Mouse (Mus musculus) embryonic fibroblast, embryonic 13.5 days (primary cell): ENCODE results near the gene Selenoh. TPM values are rescaled to one million over a fixed set of nuclear protein-coding genes. Genes with fewer than 3 reads are reported as not detected.

Experiments
- H3K27ac ChIP-seq: 2 replicates; pipeline ENCODE4 v1.5.1; 2012; ENCODE audit warnings: low read length, control low read depth, inconsistent platforms; ENCODE audit not compliant: insufficient read depth
- H3K4me1 ChIP-seq: 2 replicates; pipeline ENCODE4 v1.6.1; 2011; ENCODE audit warnings: low read length; ENCODE audit not compliant: control insufficient read depth, insufficient read depth
- H3K4me3 ChIP-seq: 2 replicates; pipeline ENCODE4 v1.5.1; 2011; ENCODE audit warnings: mild to moderate bottlenecking, control low read depth, low read length; ENCODE audit not compliant: insufficient read depth
- CTCF ChIP-seq: IDR thresholded peaks from 2 replicates; pipeline ENCODE4 v1.5.1; 2011; ENCODE audit warnings: mild to moderate bottlenecking, control low read depth, low read length, moderate library complexity, borderline replicate concordance; ENCODE audit not compliant: insufficient read depth
- POLR2A ChIP-seq: IDR thresholded peaks from 2 replicates; pipeline ENCODE4 v1.6.1; 2011; ENCODE audit warnings: low read depth, mild to moderate bottlenecking, control low read depth, low read length, moderate library complexity
- polyA plus RNA-seq: library from polyadenylated mRNA; stranded (reverse); fragments of >200 nt; gene quantifications from 2 replicates; pipeline ENCODE4 v1.2.4, GENCODE M21; 2011; ENCODE audit warnings: low read depth; ENCODE audit not compliant: missing spikeins, insufficient read length

Gene Selenoh
- polyA plus RNA-seq, 1 experiment, result 122 TPM

DNA sequence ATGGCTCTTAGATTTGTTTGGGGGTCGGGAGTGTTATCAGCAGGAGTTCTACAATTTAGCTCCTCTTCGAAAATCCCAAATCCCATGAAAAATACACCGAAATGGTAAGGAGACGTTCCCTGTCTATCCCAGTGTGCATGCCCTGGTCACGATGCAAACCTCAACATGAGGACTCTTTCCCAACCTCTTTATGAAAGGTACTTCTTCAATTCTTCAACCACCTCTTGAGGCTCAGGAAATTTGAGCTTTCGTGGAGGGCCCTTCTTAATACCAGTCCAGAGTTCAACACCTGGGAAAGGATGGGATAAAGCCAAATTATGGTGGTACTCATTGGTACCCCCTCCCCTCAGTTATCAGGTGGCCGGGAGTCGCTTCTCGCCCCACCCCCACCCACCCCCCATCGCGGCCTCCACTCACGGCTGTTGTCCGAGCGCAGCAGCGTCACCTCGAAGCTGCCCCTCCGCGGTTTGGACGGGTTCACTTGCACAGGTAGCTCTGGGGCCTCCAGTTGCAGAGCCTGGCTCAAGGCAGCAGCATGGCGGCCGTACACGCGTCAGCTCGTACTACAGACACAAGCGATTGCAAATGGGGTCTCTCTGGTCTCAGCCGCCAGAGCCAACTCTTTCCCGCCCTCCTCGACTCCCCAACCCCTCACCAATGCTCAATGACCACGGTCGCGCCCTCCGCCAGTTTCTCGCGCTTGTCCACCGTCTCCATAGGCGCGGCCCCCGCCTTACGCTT is 572 bp downstream of the Selenoh start:
- TF ChIP-seq CTCF (no peak), POLR2A (no peak)
- peak overlapping the region; percentile 89 for H3K4me3 ChIP-seq
- no peak overlapping the region for H3K27ac ChIP-seq
- peaks cover 3% of the 10 kb centered on the region for H3K4me1 ChIP-seq

DNA sequence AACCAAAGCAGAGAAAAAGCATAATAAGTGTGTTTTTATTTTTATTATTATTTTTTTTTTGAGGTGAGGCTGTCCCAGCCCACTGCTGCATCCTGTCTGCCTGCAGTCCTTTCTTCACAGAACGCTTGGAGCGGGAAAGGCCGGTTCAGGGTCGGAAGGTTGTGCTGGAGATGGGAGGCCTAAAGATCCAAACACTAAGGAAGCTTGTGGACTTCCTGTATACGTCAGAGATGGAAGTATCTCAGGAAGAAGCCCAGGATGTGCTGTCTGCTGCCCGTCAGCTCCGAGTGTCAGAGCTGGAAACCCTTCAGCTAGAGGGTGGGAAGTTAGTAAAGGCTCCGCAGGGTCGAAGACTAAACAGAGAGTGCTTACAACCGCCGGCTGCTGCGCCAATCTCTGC is 4.5 kb downstream of the Selenoh start:
- Histone ChIP-seq H3K4me1 (peaks cover 3% of the 10 kb centered on the region), H3K27ac (no peak overlapping the region), H3K4me3 (no peak overlapping the region)
- TF ChIP-seq POLR2A (no peak), CTCF (no peak)

DNA sequence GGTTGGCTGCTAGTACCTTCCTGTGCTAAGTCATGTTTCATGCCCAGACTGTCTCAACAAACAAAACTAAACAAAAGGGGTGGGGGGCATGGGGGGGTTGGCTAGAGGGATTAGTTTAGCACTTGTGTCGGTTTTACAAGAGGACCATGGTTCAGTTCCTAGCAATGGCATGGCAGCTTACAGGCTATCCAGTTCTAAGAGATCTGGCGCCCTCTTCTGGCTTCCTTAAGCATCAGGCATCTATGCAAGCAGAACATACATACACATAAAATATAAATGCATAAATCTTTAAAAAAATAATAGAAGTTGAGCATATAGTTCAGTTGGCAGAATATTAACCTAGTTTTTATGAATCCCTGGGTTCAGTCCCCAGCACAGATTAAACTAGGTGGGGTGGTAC is 7.7 kb downstream of the Selenoh start:
- no peaks in the 10 kb centered on the region for H3K4me1 ChIP-seq
- TF ChIP-seq POLR2A, result no peak
- no peak for TF ChIP-seq CTCF
- no peak overlapping the region for H3K4me3 ChIP-seq
- H3K27ac ChIP-seq, result no peak overlapping the region

DNA sequence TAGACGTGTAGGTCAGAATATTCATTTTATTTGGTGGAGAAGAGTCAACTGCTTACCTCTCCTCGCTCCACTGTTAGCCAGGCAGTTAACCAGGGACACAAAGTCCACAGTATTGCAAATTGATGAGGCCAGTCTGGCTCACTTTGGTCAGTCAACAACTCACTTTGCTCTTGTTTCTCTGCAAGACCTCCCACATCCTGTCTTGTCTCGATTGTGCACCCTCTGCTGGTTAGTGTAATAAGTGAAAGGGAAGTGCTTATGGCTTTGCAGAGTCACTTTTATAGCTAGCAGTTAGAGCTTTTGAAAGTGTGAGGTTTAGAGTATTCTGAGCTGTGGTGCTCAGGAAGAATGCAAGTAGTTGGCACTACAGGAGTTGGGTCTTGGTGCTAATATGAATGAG is 10.3 kb downstream of the Selenoh start:
- no peaks in the 10 kb centered on the region for H3K4me1 ChIP-seq
- H3K4me3 ChIP-seq, result no peak overlapping the region
- TF ChIP-seq CTCF, result no peak
- no peak for TF ChIP-seq POLR2A
- no peak overlapping the region for H3K27ac ChIP-seq

DNA sequence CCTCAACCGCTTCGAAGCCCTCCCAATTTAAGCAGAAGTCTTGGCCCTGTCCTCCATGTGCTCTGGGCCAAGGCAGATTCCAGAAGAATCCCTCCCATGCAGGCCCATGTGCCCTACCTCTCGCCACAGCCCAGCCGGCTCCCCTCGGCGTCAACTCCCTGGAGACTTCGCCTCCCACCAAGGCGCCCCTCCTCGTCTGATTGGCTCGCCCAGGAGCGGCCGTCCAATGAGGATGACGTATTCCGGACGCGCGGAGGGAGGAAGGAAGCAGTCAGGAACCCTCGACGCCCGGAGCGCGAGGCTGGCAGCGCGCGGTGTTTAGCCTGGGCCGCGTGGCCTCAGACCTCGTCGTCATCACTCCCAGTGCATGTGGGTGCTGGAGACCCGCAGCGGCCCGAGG is 11.8 kb downstream of the Selenoh start, which contains the start of gene Btbd18:
Gene Btbd18 (plus strand): TSS at position 274 of the 400 bp plus-strand sequence.
- no peak within 1 kb of the TSS for H3K27ac ChIP-seq
- H3K4me1 ChIP-seq, result no peaks in the 10 kb centered on the region
- TF ChIP-seq CTCF, result no peak
- no peak for TF ChIP-seq POLR2A
- no peak within 1 kb of the TSS for H3K4me3 ChIP-seq

DNA sequence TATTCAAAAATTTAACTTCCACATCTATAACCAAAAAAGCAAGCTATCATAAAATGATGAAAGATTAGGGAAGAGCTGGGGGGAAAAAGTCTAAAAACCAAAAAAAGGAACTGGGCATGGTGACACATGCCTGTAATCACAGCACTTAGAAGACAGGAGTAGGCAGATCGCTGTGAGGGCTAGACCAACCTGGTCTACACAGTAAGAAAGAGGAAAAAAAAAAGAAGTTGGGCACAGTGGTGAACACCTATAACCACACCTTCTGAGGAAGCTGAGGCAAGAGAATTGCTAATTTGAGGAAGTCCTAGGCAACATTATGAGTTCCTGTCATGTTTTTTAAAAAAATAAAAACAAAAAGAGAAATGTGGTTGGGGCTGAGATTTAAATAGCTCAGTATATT is 14.7 kb downstream of the Selenoh start:
- Histone ChIP-seq H3K4me1 (no peaks in the 10 kb centered on the region), H3K4me3 (no peak overlapping the region), H3K27ac (no peak overlapping the region)
- TF ChIP-seq CTCF (no peak), POLR2A (no peak)

DNA sequence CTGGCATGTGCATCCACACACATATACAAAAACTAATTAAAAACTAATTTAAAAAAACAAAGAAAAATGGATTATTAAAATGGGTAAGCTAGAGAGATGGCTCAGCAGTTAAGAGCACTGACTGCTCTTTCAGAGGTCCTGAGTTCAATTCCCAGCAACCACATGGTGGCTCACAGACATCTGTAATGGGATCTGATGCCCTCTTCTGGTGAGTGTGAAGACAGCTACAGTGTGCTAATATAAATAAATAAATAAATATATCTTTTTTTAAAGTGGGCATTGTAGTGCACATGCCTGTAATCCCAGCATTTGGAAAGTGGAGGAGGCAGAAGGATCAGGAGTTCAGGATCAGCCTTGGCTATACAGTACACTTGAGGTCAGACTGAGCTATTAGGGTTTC is 17.2 kb downstream of the Selenoh start:
- H3K4me1 ChIP-seq, result no peaks in the 10 kb centered on the region
- no peak for TF ChIP-seq CTCF
- TF ChIP-seq POLR2A, result no peak
- no peak overlapping the region for H3K27ac ChIP-seq
- H3K4me3 ChIP-seq, result no peak overlapping the region

DNA sequence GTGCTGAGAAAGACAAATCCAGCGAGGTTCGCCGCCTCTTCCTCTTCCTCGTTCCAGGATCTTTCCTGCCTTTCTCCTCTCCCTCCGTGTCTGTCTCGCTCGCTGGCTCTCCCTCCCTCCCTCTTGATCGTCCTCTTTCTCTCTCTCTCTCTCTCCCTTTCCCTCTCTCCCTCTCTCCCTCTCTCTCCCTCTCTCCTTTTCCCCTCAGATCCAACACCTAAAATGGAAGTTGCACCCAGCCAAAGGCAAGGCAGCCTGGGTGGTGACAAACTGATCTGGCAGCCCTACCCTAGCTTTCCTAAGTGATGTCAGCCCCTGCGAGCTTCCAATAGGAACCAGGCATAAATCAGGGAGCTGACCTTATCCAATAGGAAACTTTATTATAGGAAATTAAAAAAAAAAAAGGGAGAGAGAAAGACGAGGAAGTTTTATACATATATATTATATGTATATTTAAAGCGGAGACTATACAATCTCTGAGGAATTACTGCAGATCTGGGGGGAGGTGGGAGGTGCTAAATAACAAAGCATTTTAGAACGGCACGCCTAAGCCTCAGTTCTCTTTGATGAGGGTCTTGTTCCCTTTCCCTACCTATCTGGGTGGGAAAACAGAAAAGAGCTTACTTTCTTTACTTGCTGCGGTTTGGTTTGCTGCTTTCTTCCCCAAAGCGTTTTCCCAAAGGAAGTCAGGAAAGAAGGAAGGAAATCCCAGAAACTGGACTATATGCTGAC is 19.9 kb downstream of the Selenoh start, which contains the start of gene Ctnnd1:
Gene Ctnnd1 (minus strand): TSS at position 302 of the 732 bp plus-strand sequence.
- Histone ChIP-seq H3K27ac (peak within 1 kb of the TSS; percentile 99), H3K4me1 (peaks cover 3% of the 10 kb centered on the region; the same call in 1 of the 2 replicates), H3K4me3 (peak within 1 kb of the TSS; percentile 85)
- no peak for TF ChIP-seq CTCF
- TF ChIP-seq POLR2A, result peak; percentile 96

DNA sequence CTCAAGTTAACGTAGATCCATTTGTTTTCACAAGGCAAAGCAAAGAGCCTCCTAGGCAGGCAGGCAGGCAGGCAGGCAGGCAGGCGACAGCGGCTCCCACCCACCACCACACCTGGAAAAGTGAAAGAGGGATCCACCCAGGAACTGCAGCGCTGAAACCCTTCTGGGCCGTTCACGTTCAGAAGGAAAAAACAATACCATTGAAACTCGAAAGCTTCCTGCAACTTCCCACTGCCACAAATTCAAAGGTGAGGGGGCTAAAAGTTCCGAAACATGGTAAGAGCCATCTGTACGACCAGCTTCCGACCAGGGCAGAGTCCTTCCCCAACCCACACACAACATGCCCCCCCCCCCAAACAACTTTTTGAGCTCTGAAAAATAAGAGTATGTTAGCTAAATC is 20.9 kb downstream of the Selenoh start:
- Histone ChIP-seq H3K27ac (peak overlapping the region; percentile 73), H3K4me3 (peak overlapping the region; percentile 83), H3K4me1 (peaks cover 3% of the 10 kb centered on the region; the same call in 1 of the 2 replicates)
- TF ChIP-seq CTCF, result no peak
- no peak for TF ChIP-seq POLR2A

DNA sequence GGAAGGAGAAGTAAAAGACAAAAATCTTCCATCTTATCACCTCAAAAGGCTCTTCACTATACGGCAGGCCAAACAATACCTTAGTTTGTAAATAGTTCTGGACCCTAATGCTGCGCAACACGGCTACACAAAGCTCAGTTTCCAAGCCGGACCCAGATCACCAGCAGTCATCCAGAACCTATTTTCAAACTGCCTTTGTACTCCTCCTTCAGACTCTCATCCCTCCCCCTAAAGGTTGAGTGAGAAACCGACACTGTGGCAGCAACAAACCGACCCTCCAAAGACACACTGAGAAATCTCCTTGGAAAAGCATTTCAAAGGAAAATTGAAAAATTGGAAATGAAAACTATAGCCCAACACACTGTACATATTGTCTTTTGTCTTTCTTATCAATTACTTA is 22.2 kb downstream of the Selenoh start:
- peaks cover 3% of the 10 kb centered on the region; the same call in 1 of the 2 replicates for H3K4me1 ChIP-seq
- H3K4me3 ChIP-seq, result peak overlapping the region; percentile 51
- TF ChIP-seq CTCF, result no peak
- TF ChIP-seq POLR2A, result no peak
- no peak overlapping the region for H3K27ac ChIP-seq
